Mouse (Mus musculus): ENCODE results near the gene Tmem52b.

GRCm38 (mm10) chr6:129534627-129535190, 22.4 kb downstream of the Tmem52b start:
- TF ChIP-seq CTCF (IDR thresholded peaks at IDR 0.05; ENCODE audit: insufficient read depth, low read depth, low read length) (no peak), POLR2A (IDR thresholded peaks at IDR 0.05; ENCODE audit: insufficient read depth, low read depth, low read length) (no peak)
